Mouse (Mus musculus) lung, embryonic 15.5 days (tissue): ENCODE measurements at regions not wholly inside any gene's neighbourhood (a gene's known extent, or its start where the extent isn't known, plus 50 kb on each side); places are given as distances from the start of the nearest gene placed in this dataset.

Source experiments
- ATAC-seq: fragments of 200-750 bp; cut with Nextera tagmentation; 2 replicates; pipeline ENCODE4 v1.8.0; 2017; ENCODE audit warnings: moderate number of reproducible peaks, borderline replicate concordance; ENCODE audit not compliant: low FRiP score, low TSS enrichment; ENCODE audit errors: extremely low read depth
- H3K27ac ChIP-seq: fragments of 300-500 bp; sonication (generic); 2 replicates; pipeline ENCODE4 v1.5.1; 2015; ENCODE audit warnings: moderate library complexity, mild to moderate bottlenecking, inconsistent platforms
- H3K27me3 ChIP-seq: fragments of 300-500 bp; sonication (generic); 2 replicates; pipeline ENCODE4 v1.6.1; 2015; ENCODE audit warnings: inconsistent platforms
- H3K36me3 ChIP-seq: fragments of 300-500 bp; sonication (generic); 2 replicates; pipeline ENCODE4 v1.6.1; 2015; ENCODE audit warnings: inconsistent platforms
- H3K4me1 ChIP-seq: fragments of 300-500 bp; sonication (generic); 2 replicates; pipeline ENCODE4 v1.6.1; 2015; ENCODE audit warnings: inconsistent platforms
- H3K4me2 ChIP-seq: fragments of 300-500 bp; sonication (generic); 2 replicates; pipeline ENCODE4 v1.6.1; 2015; ENCODE audit warnings: inconsistent platforms, mild to moderate bottlenecking, moderate library complexity
- H3K4me3 ChIP-seq: fragments of 300-500 bp; sonication (generic); 2 replicates; pipeline ENCODE4 v1.5.1; 2015; ENCODE audit warnings: mild to moderate bottlenecking, inconsistent platforms
- H3K9ac ChIP-seq: fragments of 300-500 bp; sonication (generic); 2 replicates; pipeline ENCODE4 v1.6.1; 2015; ENCODE audit warnings: inconsistent platforms
- H3K9me3 ChIP-seq: fragments of 300-500 bp; sonication (generic); 2 replicates; pipeline ENCODE4 v1.6.1; 2016; ENCODE audit warnings: inconsistent platforms
- WGBS: fragments of 180-500 bp; shearing (Covaris S2); methylation state at CpG from one replicate; pipeline ENCODE4 v1.1.7; 2015; 5-methylcytosine and 5-hydroxymethylcytosine counted together

GRCm38 (mm10) chr1:122273579-122273978 lies 705.8 kb upstream of the Ddx18 start:
- Histone ChIP-seq H3K4me1 (no peaks in the 10 kb centered on the region), H3K27me3 (no peaks in the 10 kb centered on the region), H3K36me3 (no peaks in the 10 kb centered on the region), H3K27ac (no peak overlapping the region), H3K4me2 (no peak overlapping the region), H3K9me3 (no peaks in the 10 kb centered on the region), H3K4me3 (no peak overlapping the region), H3K9ac (no peak overlapping the region)
- WGBS = 89% methylated on average over 2 of the region's 2 CpGs
- no peak for ATAC-seq

- no peaks in the 10 kb centered on the region for H3K4me1 ChIP-seq
- no peaks in the 10 kb centered on the region for H3K9me3 ChIP-seq
- WGBS = 92% methylated on average over 2 of the region's 2 CpGs
- H3K36me3 ChIP-seq = no peaks in the 10 kb centered on the region
- H3K27ac ChIP-seq = no peak overlapping the region
- ATAC-seq = no peak
- no peak overlapping the region for H3K4me2 ChIP-seq
- H3K4me3 ChIP-seq = no peak overlapping the region
- H3K27me3 ChIP-seq = no peaks in the 10 kb centered on the region
- H3K9ac ChIP-seq = no peak overlapping the region
Measured at GRCm38 (mm10) chr1:122243031-122243430, 675.2 kb upstream of the Ddx18 start.

DNA sequence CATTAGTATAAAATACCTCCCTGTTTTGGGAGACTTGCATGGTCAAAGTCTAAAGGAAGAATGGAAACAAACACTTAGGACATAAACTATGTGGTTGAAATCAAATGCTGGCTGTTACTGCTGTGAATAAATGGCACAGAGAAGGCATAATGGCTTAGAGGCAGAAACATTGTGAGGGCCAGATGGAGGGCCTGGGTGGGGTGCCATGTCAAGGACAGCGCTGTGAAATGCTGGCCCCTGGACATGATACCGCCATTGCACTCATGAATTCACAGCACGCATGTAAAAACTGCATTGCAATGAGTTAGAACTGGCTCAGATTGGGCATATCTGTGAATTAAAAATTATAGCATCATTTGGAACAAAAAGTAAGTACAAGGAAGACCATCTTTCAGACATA lies 673.7 kb upstream of the Ddx18 start:
- Histone ChIP-seq H3K4me1 (no peaks in the 10 kb centered on the region), H3K27ac (no peak overlapping the region), H3K4me3 (no peak overlapping the region), H3K4me2 (no peak overlapping the region), H3K36me3 (no peaks in the 10 kb centered on the region), H3K9me3 (no peaks in the 10 kb centered on the region), H3K9ac (no peak overlapping the region), H3K27me3 (no peaks in the 10 kb centered on the region)
- WGBS = 86% methylated on average over 3 of the region's 3 CpGs
- ATAC-seq = no peak

DNA sequence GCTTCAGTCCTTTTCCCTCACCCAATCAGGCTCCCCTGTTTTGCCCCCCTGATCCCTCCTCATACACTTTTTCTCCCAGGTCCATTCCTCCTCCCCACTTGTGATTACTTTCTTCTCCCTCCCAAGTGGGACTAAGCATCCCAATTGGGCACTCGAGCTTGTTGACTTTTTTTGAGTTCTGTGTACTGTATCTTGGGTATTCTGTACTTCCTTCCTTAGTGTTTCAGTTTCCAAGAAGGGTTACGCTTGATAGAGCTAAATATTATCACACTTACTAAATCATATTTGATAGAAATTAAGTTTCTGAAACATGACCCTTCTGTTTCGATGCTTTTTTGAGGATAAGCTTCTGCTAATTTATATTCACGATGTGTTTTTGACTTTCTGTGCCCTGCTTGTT lies 662.7 kb upstream of the Ddx18 start:
- H3K27ac ChIP-seq = no peak overlapping the region
- H3K27me3 ChIP-seq = no peaks in the 10 kb centered on the region
- no peaks in the 10 kb centered on the region for H3K9me3 ChIP-seq
- no peak overlapping the region for H3K9ac ChIP-seq
- no peak overlapping the region for H3K4me3 ChIP-seq
- H3K36me3 ChIP-seq = no peaks in the 10 kb centered on the region
- H3K4me1 ChIP-seq = no peaks in the 10 kb centered on the region
- no peak for ATAC-seq
- WGBS = 44% methylated on average over 4 of the region's 4 CpGs
- no peak overlapping the region for H3K4me2 ChIP-seq

DNA sequence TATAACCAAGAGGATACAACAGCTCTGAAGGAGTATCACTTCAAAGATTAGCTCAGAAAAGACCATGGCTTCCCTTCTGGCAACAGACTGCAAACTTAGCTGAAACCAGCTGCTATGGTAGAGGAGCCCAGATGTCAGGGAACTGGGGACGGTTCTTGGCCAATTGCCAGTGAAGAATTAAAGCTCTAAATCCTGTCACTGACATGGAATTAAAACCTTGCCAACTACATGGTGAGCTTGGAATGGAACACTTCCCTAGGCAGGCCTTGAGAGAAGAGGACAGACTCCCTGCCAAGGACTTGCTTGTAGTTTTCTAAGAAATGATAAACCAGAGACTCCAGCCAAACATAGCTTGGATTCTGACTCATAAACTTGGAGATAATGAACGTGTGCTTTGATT lies 644.7 kb upstream of the Ddx18 start:
- Histone ChIP-seq H3K27me3 (no peaks in the 10 kb centered on the region), H3K36me3 (no peaks in the 10 kb centered on the region), H3K4me2 (no peak overlapping the region), H3K4me1 (peaks cover 4% of the 10 kb centered on the region), H3K4me3 (no peak overlapping the region), H3K27ac (peak overlapping the region; percentile 50; the same call in 1 of the 2 replicates), H3K9ac (no peak overlapping the region), H3K9me3 (no peaks in the 10 kb centered on the region)
- peak; percentile 98 for ATAC-seq
- 30% methylated on average over 2 of the region's 2 CpGs for WGBS

- 84% methylated on average over 2 of the region's 2 CpGs for WGBS
- no peaks in the 10 kb centered on the region for H3K27me3 ChIP-seq
- no peak overlapping the region for H3K27ac ChIP-seq
- H3K9ac ChIP-seq = no peak overlapping the region
- no peaks in the 10 kb centered on the region for H3K9me3 ChIP-seq
- ATAC-seq = no peak
- H3K36me3 ChIP-seq = no peaks in the 10 kb centered on the region
- peaks cover 4% of the 10 kb centered on the region for H3K4me1 ChIP-seq
- H3K4me3 ChIP-seq = no peak overlapping the region
- no peak overlapping the region for H3K4me2 ChIP-seq
Measured at GRCm38 (mm10) chr1:122208619-122209018, 640.8 kb upstream of the Ddx18 start.

- ATAC-seq = no peak
- H3K36me3 ChIP-seq = no peaks in the 10 kb centered on the region
- no peak overlapping the region for H3K4me3 ChIP-seq
- H3K9ac ChIP-seq = no peak overlapping the region
- H3K4me1 ChIP-seq = no peaks in the 10 kb centered on the region
- H3K4me2 ChIP-seq = no peak overlapping the region
- 73% methylated on average over 2 of the region's 2 CpGs for WGBS
- H3K27ac ChIP-seq = no peak overlapping the region
- no peaks in the 10 kb centered on the region for H3K9me3 ChIP-seq
- no peaks in the 10 kb centered on the region for H3K27me3 ChIP-seq
Measured at GRCm38 (mm10) chr1:122169547-122169946, 601.8 kb upstream of the Ddx18 start.

DNA sequence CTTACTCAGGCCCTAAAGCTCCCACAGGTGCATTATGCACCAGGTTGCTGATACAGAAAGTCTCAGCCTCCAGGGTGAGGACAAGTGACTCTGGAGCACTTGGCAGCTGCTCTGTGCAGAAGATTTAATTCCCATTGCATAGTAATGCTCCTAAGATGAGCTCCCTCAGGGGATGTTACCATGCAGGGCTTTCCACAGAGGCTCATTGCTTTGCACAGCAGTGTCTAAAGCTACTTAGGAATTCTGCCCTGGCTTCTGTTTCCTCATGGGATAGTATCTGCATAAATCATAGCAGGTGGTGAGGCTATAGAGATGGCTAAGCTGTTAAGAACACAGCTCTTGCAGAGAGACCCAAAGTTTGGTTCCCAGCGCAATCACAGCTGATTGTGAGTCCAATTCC lies 594.0 kb upstream of the Ddx18 start:
- Histone ChIP-seq H3K4me1 (no peaks in the 10 kb centered on the region), H3K4me3 (no peak overlapping the region), H3K4me2 (no peak overlapping the region), H3K9me3 (no peaks in the 10 kb centered on the region), H3K36me3 (no peaks in the 10 kb centered on the region), H3K27me3 (no peaks in the 10 kb centered on the region), H3K27ac (no peak overlapping the region), H3K9ac (no peak overlapping the region)
- no peak for ATAC-seq
- WGBS = 88% methylated on average over 1 of the region's 1 CpGs

- ATAC-seq = no peak
- Histone ChIP-seq H3K4me3 (no peak overlapping the region), H3K4me2 (no peak overlapping the region), H3K27me3 (no peaks in the 10 kb centered on the region), H3K9ac (no peak overlapping the region), H3K4me1 (no peaks in the 10 kb centered on the region), H3K36me3 (no peaks in the 10 kb centered on the region), H3K27ac (no peak overlapping the region), H3K9me3 (no peaks in the 10 kb centered on the region)
Measured at GRCm38 (mm10) chr1:122141362-122141761, 573.6 kb upstream of the Ddx18 start.

DNA sequence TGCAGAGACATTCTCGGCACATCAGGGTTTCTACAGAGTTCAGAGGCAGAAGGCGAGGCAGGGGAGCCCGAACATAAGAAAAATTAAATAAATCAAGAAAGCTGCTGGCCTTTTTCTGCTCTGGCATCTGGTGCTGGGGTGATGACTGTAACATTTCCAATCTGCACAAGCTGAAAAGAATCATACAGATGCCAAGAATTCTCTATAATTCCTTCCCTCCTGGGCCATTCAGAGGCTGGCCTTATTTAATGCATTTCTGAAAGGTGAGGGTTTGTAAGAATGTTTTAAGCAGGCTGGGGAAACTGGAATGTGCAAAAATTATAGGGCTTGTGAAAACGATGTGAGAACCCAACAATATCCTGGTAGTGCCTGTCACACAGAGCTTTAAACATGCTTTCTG lies 556.2 kb upstream of the Ddx18 start:
- WGBS = 52% methylated on average over 4 of the region's 4 CpGs
- no peak for ATAC-seq
- H3K27ac ChIP-seq = no peak overlapping the region
- H3K9ac ChIP-seq = no peak overlapping the region
- H3K4me3 ChIP-seq = no peak overlapping the region
- H3K4me2 ChIP-seq = no peak overlapping the region
- H3K9me3 ChIP-seq = no peaks in the 10 kb centered on the region
- H3K4me1 ChIP-seq = no peaks in the 10 kb centered on the region
- H3K27me3 ChIP-seq = no peaks in the 10 kb centered on the region
- no peaks in the 10 kb centered on the region for H3K36me3 ChIP-seq

GRCm38 (mm10) chr1:122095726-122096125 lies 527.9 kb upstream of the Ddx18 start:
- ATAC-seq = no peak
- Histone ChIP-seq H3K4me2 (no peak overlapping the region), H3K4me3 (no peak overlapping the region), H3K4me1 (no peaks in the 10 kb centered on the region), H3K27me3 (no peaks in the 10 kb centered on the region), H3K27ac (no peak overlapping the region), H3K9me3 (no peaks in the 10 kb centered on the region), H3K36me3 (no peaks in the 10 kb centered on the region), H3K9ac (no peak overlapping the region)
- 79% methylated on average over 2 of the region's 2 CpGs for WGBS

DNA sequence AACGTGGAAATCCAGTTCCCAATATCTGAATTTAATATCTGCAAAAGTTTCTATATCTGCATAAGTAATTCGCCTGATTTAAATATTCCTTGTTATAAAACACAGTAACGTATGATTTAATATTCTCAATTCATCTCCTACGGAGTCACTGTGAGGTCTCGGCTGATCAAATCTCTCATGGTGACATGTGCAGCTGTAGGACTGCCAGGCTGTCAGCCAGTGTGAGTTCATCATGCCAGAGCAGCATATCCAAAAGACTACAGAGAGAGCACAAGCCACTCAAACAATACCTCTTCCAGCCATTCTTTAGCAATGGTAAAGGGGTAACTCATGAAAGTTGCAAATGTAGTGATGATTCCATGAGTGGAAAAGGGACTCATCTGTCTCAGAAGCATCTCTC lies 514.7 kb upstream of the Ddx18 start:
- no peak overlapping the region for H3K4me3 ChIP-seq
- 78% methylated on average over 5 of the region's 5 CpGs for WGBS
- no peaks in the 10 kb centered on the region for H3K36me3 ChIP-seq
- no peak for ATAC-seq
- H3K27me3 ChIP-seq = no peaks in the 10 kb centered on the region
- no peaks in the 10 kb centered on the region for H3K9me3 ChIP-seq
- no peak overlapping the region for H3K9ac ChIP-seq
- no peaks in the 10 kb centered on the region for H3K4me1 ChIP-seq
- H3K27ac ChIP-seq = no peak overlapping the region
- H3K4me2 ChIP-seq = no peak overlapping the region

- no peak overlapping the region for H3K4me2 ChIP-seq
- H3K4me1 ChIP-seq = no peaks in the 10 kb centered on the region
- 74% methylated on average over 5 of the region's 5 CpGs for WGBS
- H3K27ac ChIP-seq = no peak overlapping the region
- ATAC-seq = no peak
- no peaks in the 10 kb centered on the region for H3K27me3 ChIP-seq
- no peaks in the 10 kb centered on the region for H3K36me3 ChIP-seq
- H3K9ac ChIP-seq = no peak overlapping the region
- H3K4me3 ChIP-seq = no peak overlapping the region
- no peaks in the 10 kb centered on the region for H3K9me3 ChIP-seq
Measured at GRCm38 (mm10) chr1:122076085-122076484, 508.3 kb upstream of the Ddx18 start.
